Mouse (Mus musculus) CD4-positive, CD25-positive, alpha-beta regulatory T cell (primary cell): Measurements from ENCODE around the gene Gm8220. TPM values are rescaled to one million over a fixed set of nuclear protein-coding genes. Genes with fewer than 3 reads are reported as not detected.

Source experiments
- polyA plus RNA-seq: library from polyadenylated mRNA; unstranded; fragments of 100-300 nt; shearing (Covaris generic); gene quantifications from one replicate; pipeline ENCODE4 v1.2.1, GENCODE M21; 2017

Gene Gm8220
- polyA plus RNA-seq = not detected

GRCm38 (mm10) chr14:44285280-44285679 is at the start of gene Gm8220:
Gene Gm8220, plus strand, starts transcription at chr14:44285580.

GRCm38 (mm10) chr14:44338484-44338883 is 53.1 kb downstream of the Gm8220 start, which contains the start of gene Gm5930:
Gene Gm5930, minus strand, starts transcription at chr14:44338584.

Other genes with a start within 250 kb of the Gm8220 start
- 0.50 TPM for gene Ear2, start 182.9 kb upstream of the Gm8220 start, polyA plus RNA-seq
- gene Gm3327, start 161.7 kb upstream of the Gm8220 start, polyA plus RNA-seq = not detected
- gene Gm8212, start 87.9 kb upstream of the Gm8220 start, polyA plus RNA-seq = not detected
- gene 4930503E14Rik, start 72.3 kb upstream of the Gm8220 start, polyA plus RNA-seq = not detected
- gene Gm5930, start 53.0 kb downstream of the Gm8220 start, polyA plus RNA-seq = not detected
- gene Gm8229, start 79.8 kb downstream of the Gm8220 start, polyA plus RNA-seq = not detected
- not detected for gene Gm3371, start 125.1 kb downstream of the Gm8220 start, polyA plus RNA-seq
- gene Gm8232, start 148.1 kb downstream of the Gm8220 start, polyA plus RNA-seq = not detected
- gene BC061237, start 206.9 kb downstream of the Gm8220 start, polyA plus RNA-seq = not detected
- gene Gm17093, start 232.7 kb downstream of the Gm8220 start, polyA plus RNA-seq = not detected